Mouse (Mus musculus): Measurements from ENCODE around the gene Hoxc9. TPM values are rescaled to one million over a fixed set of nuclear protein-coding genes. Genes with fewer than 3 reads are reported as not detected.
A peak's percentile ranks its signal among the peaks of the same experiment; 100 is the strongest.

The Hoxc9 gene
- polyA plus RNA-seq, 1 experiment from 2014 or later: not detected

DNA sequence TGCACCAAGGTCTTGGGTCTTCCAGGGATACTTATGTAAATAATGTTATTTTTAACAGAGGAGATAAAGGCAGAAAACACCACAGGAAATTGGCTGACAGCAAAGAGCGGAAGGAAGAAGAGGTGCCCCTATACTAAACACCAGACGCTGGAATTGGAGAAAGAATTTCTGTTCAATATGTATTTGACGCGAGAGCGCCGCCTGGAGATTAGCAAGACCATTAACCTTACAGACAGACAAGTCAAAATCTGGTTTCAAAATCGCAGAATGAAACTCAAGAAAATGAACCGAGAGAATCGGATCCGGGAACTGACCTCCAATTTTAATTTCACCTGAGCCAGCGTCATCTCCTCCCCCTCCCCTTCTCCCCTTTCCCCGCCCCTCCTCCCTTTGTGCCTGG is 5.5 kb upstream of the Hoxc9 start:
- no peaks in the 10 kb centered on the region for H3K9me3 ChIP-seq
- no peak overlapping the region for H3K4me2 ChIP-seq (replicated peaks)
- peaks cover 7% of the 10 kb centered on the region for H3K4me1 ChIP-seq
- H3K9ac ChIP-seq (replicated peaks): no peak overlapping the region
- no peaks in the 10 kb centered on the region for H3K36me3 ChIP-seq
- H3K27ac ChIP-seq (replicated peaks): no peak overlapping the region
- 2% methylated on average over 12 of the region's 12 CpGs for WGBS
- ATAC-seq (replicated peaks): no peak
- H3K27me3 ChIP-seq: peaks cover 98% of the 10 kb centered on the region
- no peak overlapping the region for H3K4me3 ChIP-seq

DNA sequence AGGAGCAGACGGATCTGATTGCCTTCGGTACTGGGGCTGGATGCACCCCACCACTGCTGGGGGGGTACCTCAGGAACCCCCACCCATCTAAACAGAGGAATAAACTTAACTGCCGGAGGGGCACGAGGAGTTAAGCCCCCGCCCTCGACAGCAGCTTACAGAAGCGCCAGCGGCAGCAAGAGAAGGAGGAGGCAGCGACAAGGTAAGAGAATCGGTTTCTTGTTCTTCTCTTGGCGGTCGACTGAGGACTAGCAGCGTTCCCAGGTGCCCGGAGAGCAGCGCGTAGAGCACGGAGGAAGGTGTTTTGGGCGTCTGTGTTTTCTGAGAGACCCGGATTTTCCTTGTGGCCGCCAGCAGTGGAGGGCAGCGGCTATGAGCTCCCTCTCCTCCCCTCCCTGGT is 4.0 kb upstream of the Hoxc9 start:
- under 1% methylated on average over 21 of the region's 21 CpGs for WGBS
- Histone ChIP-seq H3K4me1 (no peaks in the 10 kb centered on the region), H3K27me3 (peaks cover 98% of the 10 kb centered on the region), H3K9me3 (no peaks in the 10 kb centered on the region), H3K36me3 (no peaks in the 10 kb centered on the region), H3K27ac (replicated peaks) (no peak overlapping the region), H3K4me2 (replicated peaks) (no peak overlapping the region), H3K4me3 (no peak overlapping the region), H3K9ac (replicated peaks) (no peak overlapping the region)
- ATAC-seq (replicated peaks): no peak

DNA sequence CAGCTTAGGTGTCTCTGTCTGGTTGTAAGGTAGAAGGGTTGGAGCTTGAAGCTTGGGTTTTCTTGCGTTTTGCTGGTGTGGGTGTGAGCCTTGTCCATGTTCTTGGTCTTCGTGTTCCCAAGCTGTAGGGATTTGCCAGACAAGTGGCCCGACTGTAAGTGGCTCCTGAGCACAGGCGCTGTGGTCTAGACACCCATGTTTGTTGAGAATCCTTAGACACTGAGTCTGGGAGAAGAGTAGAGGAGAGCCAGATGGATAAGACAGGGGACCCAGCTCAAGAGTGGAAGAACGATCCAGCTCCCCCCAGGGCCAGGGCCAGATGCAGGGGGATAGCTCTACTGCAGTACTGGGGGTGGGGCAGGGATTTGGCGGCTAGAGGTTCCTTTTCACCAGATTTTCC is 3.5 kb upstream of the Hoxc9 start:
- H3K9ac ChIP-seq (replicated peaks): no peak overlapping the region
- no peaks in the 10 kb centered on the region for H3K36me3 ChIP-seq
- no peak overlapping the region for H3K27ac ChIP-seq (replicated peaks)
- no peaks in the 10 kb centered on the region for H3K9me3 ChIP-seq
- H3K4me3 ChIP-seq: no peak overlapping the region
- no peak for ATAC-seq (replicated peaks)
- no peak overlapping the region for H3K4me2 ChIP-seq (replicated peaks)
- peaks cover 98% of the 10 kb centered on the region for H3K27me3 ChIP-seq
- no peaks in the 10 kb centered on the region for H3K4me1 ChIP-seq
- WGBS: 1% methylated on average over 6 of the region's 6 CpGs

DNA sequence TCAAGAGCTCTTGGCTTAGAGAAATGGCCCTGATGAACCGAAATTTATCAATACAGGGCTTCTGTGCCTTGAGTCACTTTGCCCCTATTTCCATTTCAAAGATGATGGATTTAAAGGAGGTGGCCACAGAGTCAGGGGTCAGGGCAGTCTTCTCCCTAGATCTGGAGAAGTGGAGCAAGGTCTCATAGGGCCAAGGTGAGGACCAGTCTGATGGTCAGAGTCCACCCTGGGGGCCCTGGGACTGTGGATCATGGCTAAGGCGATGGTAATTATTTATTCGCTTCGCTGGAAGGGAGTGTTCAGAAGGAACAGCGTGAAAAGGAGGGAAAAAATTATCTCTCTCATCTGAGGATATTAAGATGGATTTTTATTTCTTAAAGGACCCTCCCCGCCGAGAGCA is 1.2 kb upstream of the Hoxc9 start:
- Histone ChIP-seq H3K9me3 (no peaks in the 10 kb centered on the region), H3K4me3 (no peak overlapping the region), H3K4me2 (replicated peaks) (no peak overlapping the region), H3K4me1 (no peaks in the 10 kb centered on the region), H3K9ac (replicated peaks) (no peak overlapping the region), H3K27me3 (peaks cover 100% of the 10 kb centered on the region), H3K27ac (replicated peaks) (no peak overlapping the region), H3K36me3 (no peaks in the 10 kb centered on the region)
- 6% methylated on average over 7 of the region's 7 CpGs for WGBS
- ATAC-seq (replicated peaks): no peak

DNA sequence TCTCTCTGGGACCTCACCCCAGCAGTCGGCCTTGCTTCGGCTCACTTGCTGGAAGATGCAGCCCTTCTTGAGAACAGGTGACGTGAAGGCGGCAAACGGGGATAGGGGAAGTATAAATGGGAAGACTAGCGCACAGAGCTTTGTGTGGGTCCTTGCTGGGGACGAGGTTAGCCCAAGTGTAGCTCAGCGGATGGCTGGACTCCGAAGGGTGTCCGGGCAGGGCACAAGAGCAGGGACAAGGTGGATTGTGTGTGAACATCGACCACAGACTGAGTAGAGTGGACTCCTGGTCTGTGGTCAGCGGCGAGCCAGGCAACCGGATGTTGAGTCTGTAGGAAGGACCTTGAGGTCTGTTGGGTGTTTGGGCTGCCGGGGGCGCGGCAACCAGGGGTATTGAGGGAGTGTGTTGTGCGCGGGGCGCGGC is 539 bp upstream of the Hoxc9 start:
- Histone ChIP-seq H3K27me3 (peaks cover 100% of the 10 kb centered on the region), H3K4me2 (replicated peaks) (no peak overlapping the region), H3K9me3 (no peaks in the 10 kb centered on the region), H3K4me1 (no peaks in the 10 kb centered on the region), H3K27ac (replicated peaks) (no peak overlapping the region), H3K4me3 (no peak overlapping the region), H3K9ac (replicated peaks) (no peak overlapping the region), H3K36me3 (no peaks in the 10 kb centered on the region)
- WGBS: under 1% methylated on average over 21 of the region's 21 CpGs
- no peak for ATAC-seq (replicated peaks)

DNA sequence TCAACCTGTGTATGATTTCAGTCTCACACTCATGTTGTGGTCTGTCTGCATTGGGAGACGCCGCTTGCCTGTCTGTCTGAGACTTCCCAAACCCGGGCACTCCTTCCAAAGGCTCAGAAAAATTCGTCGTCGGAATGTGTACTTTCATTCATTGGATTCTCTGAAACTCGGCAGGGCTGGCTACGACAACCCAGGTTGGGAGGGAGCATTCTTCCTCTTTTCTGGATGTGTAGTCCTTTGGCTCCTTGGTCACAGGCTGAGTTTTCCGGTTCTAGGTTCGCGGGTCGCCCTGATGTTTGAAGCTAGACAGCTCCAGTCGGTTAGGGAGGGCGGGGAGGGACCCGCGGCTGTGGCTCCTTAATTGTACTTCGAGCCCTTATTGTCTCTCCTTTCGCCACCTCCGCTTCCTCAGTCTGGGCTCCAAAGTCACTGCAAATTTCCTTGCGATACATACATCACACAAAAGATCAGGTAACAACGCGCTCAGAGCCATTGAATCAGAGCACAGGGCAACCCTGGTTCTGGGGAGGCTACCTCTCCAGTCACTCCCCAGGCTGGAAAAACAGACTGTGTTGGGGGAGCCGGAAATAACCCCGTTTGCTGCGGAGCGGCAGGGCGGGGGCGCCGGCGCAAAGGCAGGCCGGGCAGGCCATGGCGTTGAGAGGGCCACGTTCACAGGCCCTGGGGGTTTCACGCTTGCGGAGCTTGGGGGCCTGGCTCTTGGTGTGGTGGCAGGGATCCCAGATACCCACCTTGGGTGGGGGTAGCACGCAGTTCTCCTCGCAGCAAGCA is 588 bp downstream of the Hoxc9 start:
- WGBS: 1% methylated on average over 37 of the region's 37 CpGs
- no peak for ATAC-seq (replicated peaks)
- Histone ChIP-seq H3K27me3 (peaks cover 100% of the 10 kb centered on the region), H3K4me1 (peaks cover 7% of the 10 kb centered on the region), H3K36me3 (no peaks in the 10 kb centered on the region), H3K4me3 (no peak overlapping the region), H3K9ac (replicated peaks) (no peak overlapping the region), H3K4me2 (replicated peaks) (no peak overlapping the region), H3K9me3 (no peaks in the 10 kb centered on the region), H3K27ac (replicated peaks) (no peak overlapping the region)

DNA sequence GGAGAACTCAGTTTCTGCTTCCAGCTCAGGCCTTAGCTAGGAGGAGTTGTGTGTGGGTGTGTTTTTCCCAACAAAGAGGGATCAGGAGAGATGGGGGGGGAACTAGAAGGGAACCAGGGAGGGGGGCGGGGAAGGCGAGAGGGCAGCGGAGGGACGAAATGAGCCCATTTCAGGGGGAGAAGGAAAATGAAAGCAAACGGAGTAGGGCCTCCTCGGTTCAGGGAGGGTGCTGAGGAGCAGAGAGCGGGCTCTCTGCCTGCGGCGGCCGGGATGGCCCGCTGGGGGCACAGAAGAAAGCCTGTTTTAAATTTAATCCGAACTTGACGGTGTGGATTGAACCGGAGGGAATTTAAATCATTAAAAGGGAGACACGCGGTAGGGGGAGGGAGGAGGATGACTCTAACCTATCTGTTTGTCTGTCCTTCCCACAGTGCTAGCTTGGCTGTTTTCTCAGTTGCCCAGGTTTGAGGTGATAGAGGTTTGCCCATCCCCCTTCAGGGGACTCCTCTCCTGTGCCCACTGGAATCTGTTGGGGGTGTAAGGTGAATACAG is 1.3 kb downstream of the Hoxc9 start:
- Histone ChIP-seq H3K27ac (replicated peaks) (no peak overlapping the region), H3K27me3 (peaks cover 100% of the 10 kb centered on the region), H3K4me3 (no peak overlapping the region), H3K9me3 (no peaks in the 10 kb centered on the region), H3K4me2 (replicated peaks) (no peak overlapping the region), H3K9ac (replicated peaks) (no peak overlapping the region), H3K4me1 (peaks cover 9% of the 10 kb centered on the region), H3K36me3 (no peaks in the 10 kb centered on the region)
- WGBS: 1% methylated on average over 16 of the region's 16 CpGs
- no peak for ATAC-seq (replicated peaks)

DNA sequence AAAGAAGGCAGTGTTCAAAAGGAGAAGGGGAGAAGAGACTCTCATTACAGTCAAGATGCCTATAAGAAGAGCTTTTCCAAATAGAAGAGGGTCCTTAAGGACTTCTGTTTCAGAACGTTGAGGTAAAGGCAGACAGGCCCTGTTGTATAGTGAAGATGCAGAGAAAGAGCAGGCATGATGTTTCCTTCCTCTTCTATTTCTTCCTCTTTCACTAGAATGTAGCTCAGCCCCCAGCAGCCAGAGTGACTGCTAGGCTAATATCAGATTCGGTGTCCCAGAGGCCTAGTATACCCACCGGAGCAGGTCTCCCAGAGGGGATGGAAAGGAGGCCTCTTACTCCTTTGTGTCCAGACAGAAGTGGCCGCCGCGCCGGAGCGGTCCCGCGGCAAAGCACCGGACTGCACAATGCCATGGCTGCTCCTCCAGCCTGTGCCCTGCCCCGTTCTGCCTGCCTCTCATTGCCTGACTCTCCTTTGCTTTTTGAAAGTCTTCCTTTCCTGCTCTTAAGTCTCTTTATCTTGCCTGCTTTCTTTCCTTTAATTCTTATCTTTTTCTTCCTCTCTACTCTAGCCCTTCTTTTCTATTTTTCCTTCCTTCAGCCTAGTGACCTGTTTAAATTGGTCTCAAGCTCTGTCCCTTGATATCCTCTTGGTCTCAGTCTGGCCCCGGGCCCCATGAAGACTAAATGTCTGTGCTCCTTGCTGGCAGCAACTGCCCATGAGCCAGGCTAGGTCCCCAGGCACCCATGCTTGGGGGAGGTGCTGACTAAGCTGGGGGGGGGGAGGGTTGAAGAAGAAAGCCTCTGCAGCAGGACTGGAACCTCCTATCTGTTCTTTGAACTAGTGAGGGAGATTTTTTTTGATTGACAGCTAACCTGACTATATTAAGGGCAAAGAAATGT is 2.6 kb downstream of the Hoxc9 start:
- Histone ChIP-seq H3K4me3 (no peak overlapping the region), H3K4me2 (replicated peaks) (no peak overlapping the region), H3K27ac (replicated peaks) (no peak overlapping the region), H3K4me1 (peaks cover 9% of the 10 kb centered on the region), H3K9me3 (no peaks in the 10 kb centered on the region), H3K36me3 (no peaks in the 10 kb centered on the region), H3K27me3 (peaks cover 100% of the 10 kb centered on the region), H3K9ac (replicated peaks) (no peak overlapping the region)
- under 1% methylated on average over 13 of the region's 13 CpGs for WGBS
- ATAC-seq (replicated peaks): no peak

DNA sequence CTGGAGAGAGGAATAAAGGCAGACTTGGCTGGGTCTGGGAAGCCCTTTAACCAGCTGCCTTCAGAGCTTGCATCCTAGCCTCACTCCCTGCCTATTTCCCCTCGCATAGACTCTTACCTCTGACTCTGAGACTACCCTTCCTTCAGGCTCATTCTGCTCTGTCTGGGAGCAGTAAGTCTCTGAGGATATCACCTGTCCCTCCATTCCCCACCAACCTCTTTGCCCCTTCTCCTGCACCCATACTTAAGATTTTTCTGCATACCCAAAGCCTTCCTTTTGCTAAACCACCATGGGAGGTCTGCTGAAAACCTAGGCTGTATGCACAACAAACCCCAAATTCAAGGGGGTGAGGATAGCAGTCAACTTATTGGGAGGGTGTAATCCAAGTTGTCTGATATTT is 3.7 kb downstream of the Hoxc9 start:
- Histone ChIP-seq H3K4me1 (peaks cover 9% of the 10 kb centered on the region), H3K4me3 (no peak overlapping the region), H3K9ac (replicated peaks) (no peak overlapping the region), H3K27me3 (peaks cover 98% of the 10 kb centered on the region), H3K36me3 (no peaks in the 10 kb centered on the region), H3K9me3 (no peaks in the 10 kb centered on the region), H3K4me2 (replicated peaks) (no peak overlapping the region), H3K27ac (replicated peaks) (no peak overlapping the region)
- ATAC-seq (replicated peaks): no peak
- WGBS: 0% methylated on average over 1 of the region's 1 CpGs

DNA sequence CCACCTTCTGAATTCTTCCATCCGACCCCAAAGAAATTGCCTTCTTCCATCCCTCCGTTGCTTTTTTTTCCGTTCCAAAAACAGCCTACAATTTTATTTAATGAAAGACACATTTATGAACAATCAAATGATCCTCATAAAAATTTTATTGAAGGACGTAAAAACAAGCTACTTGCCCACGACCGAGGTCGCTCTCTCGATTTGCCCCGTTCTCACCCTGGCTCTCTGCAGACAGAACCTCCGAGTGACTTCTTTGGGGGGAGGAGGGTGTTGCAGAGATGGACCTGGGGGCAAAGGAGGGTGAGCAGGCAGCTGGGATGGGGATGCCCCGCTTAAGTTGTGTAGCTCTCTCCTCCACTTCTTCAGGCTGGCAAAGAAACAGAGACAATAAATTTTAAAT is 4.1 kb downstream of the Hoxc9 start:
- ATAC-seq (replicated peaks): no peak
- Histone ChIP-seq H3K27ac (replicated peaks) (no peak overlapping the region), H3K4me1 (peaks cover 9% of the 10 kb centered on the region), H3K4me3 (no peak overlapping the region), H3K36me3 (no peaks in the 10 kb centered on the region), H3K9ac (replicated peaks) (no peak overlapping the region), H3K27me3 (peaks cover 98% of the 10 kb centered on the region), H3K9me3 (no peaks in the 10 kb centered on the region), H3K4me2 (replicated peaks) (no peak overlapping the region)
- 3% methylated on average over 11 of the region's 11 CpGs for WGBS

DNA sequence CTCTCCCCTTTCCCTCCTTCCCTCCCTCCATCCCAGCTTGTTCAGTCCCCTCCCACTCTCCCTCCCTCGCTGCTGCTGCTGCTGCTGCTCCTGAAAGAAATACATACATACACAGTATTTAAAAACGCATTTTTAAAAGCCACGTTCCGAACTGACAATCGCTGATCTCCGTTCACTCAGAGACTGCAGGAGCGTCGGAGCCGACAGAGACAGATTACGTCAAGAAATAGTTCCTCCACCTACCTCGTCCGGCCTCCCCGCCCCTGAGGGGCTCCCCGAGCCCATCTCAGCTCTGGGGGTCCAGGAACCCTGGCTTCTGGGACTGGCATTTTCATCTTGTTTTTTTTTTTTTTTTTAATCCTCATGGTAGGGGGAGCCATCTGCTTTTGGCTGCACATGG is 4.7 kb downstream of the Hoxc9 start:
- Histone ChIP-seq H3K27me3 (peaks cover 98% of the 10 kb centered on the region), H3K4me3 (peak overlapping the region; percentile 23), H3K36me3 (no peaks in the 10 kb centered on the region), H3K27ac (replicated peaks) (no peak overlapping the region), H3K4me2 (replicated peaks) (peak overlapping the region; percentile 35), H3K4me1 (peaks cover 9% of the 10 kb centered on the region), H3K9me3 (no peaks in the 10 kb centered on the region), H3K9ac (replicated peaks) (no peak overlapping the region)
- ATAC-seq (replicated peaks): no peak
- WGBS: under 1% methylated on average over 14 of the region's 14 CpGs

Data from forebrain, embryonic 15.5 days (tissue).